ENCODE assay signal across 7 mouse cellular contexts in the genomic region with DNA sequence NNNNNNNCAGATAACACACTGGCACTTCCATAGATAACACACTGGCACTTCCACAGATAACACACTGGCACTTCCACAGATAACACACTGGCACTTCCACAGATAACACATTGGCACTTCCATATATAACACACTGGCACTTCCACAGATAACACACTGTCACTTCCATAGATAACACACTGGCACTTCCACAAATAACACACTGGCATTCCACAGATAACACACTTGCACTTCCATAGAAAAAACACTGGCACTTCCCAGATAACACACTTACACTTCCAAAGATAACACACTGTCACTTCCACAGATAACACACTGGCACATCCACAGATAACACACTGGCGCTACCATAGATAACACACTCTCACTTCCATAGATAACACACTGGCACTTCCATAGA.
DNase-seq lines count a peak whose midpoint lies in the region; ATAC-seq and TF ChIP-seq lines count a peak whose summit lies in the region.
"Not testable (repeated sequence)": the region's sequence is repeated elsewhere in the genome, so short reads cannot be mapped to it uniquely, and the experiment has no call there.

No protein-coding gene starts in this region.

- not testable (repeated sequence) for H3K9ac ChIP-seq in MEL (ENCODE audit: control insufficient read depth, low read depth, low read length, poor library complexity, severe bottlenecking); forebrain, embryonic 14.5 days (ENCODE audit: low read length); hindbrain, postnatal 0 days (replicated peaks; ENCODE audit: low read length); limb, embryonic 11.5 days (ENCODE audit: low read length); lung, postnatal 0 days (replicated peaks; ENCODE audit: low read depth)

- H3K27ac ChIP-seq in MEL (ENCODE audit: control insufficient read depth, low read depth, low read length); forebrain, embryonic 14.5 days (ENCODE audit: low read depth, low read length); hindbrain, postnatal 0 days; limb, embryonic 11.5 days (replicated peaks; ENCODE audit: low read depth, low read length); lung, postnatal 0 days (ENCODE audit: low read length): not testable (repeated sequence)

- not testable (repeated sequence) for H3K36me3 ChIP-seq in MEL (ENCODE audit: control insufficient read depth in 1 of 2, insufficient read depth in 2 of 2, low read length in 2 of 2); forebrain, embryonic 14.5 days (ENCODE audit: control insufficient read depth, insufficient read depth, low read length); hindbrain, postnatal 0 days (ENCODE audit: insufficient read depth, low read length); limb, embryonic 11.5 days (ENCODE audit: control insufficient read depth, insufficient read depth, low read length); lung, postnatal 0 days (ENCODE audit: insufficient read depth, low read length); splenic B cell, adult 2 months (ENCODE audit: control insufficient read depth, insufficient read depth, low read length, poor library complexity, severe bottlenecking)

- H3K9me3 ChIP-seq in MEL (replicated peaks; ENCODE audit: insufficient read depth, low read length); forebrain, embryonic 14.5 days (replicated peaks; ENCODE audit: control insufficient read depth, low read length); hindbrain, postnatal 0 days (ENCODE audit: low read length); limb, embryonic 11.5 days (ENCODE audit: control insufficient read depth, low read length); lung, postnatal 0 days (ENCODE audit: low read length): not testable (repeated sequence)

- not testable (repeated sequence) for H3K79me2 ChIP-seq in MEL (ENCODE audit: control insufficient read depth, insufficient read depth, low read length, poor library complexity)

- TF ChIP-seq CTCF in MEL (IDR thresholded peaks at IDR 0.05 in 2 of 3, conservative IDR thresholded peaks at IDR 0.05 in 1 of 3; ENCODE audit: control insufficient read depth in 1 of 3, insufficient read depth in 1 of 3, low read depth in 2 of 3, low read length in 3 of 3, poor library complexity in 1 of 3, severe bottlenecking in 1 of 3); hindbrain, postnatal 0 days (IDR thresholded peaks at IDR 0.05; ENCODE audit: low read depth); lung, postnatal 0 days (IDR thresholded peaks at IDR 0.05): not testable (repeated sequence)

- not testable (repeated sequence) for H3K27me3 ChIP-seq in MEL (ENCODE audit: control insufficient read depth in 1 of 2, insufficient read depth in 2 of 2, low read length in 2 of 2); forebrain, embryonic 14.5 days (replicated peaks; ENCODE audit: control insufficient read depth, insufficient read depth, low read length); hindbrain, postnatal 0 days (ENCODE audit: insufficient read depth, low read length); limb, embryonic 11.5 days (ENCODE audit: control insufficient read depth, insufficient read depth, low read length); lung, postnatal 0 days (replicated peaks; ENCODE audit: insufficient read depth, low read length); splenic B cell, adult 2 months (ENCODE audit: control insufficient read depth, insufficient read depth, low read length, poor library complexity, severe bottlenecking)

- TF ChIP-seq EP300 in MEL (IDR thresholded peaks at IDR 0.05; ENCODE audit: low read depth in 1 of 2, low read length in 2 of 2); lung, postnatal 0 days (IDR thresholded peaks at IDR 0.05): not testable (repeated sequence)

- TF ChIP-seq POLR2A in MEL (IDR thresholded peaks at IDR 0.05; ENCODE audit: control insufficient read depth in 1 of 2, insufficient read depth in 1 of 2, low read depth in 1 of 2, low read length in 2 of 2, poor library complexity in 1 of 2), result not testable (repeated sequence)

- not testable (repeated sequence) for H3K4me3 ChIP-seq in MEL (ENCODE audit: control insufficient read depth in 1 of 2, insufficient read depth in 1 of 2, low read depth in 2 of 2, low read length in 2 of 2); forebrain, embryonic 14.5 days (ENCODE audit: low read depth, low read length); hindbrain, postnatal 0 days (ENCODE audit: low read length); limb, embryonic 11.5 days (ENCODE audit: low read depth, low read length); lung, postnatal 0 days (ENCODE audit: low read depth, low read length)

- H3K4me1 ChIP-seq in MEL (ENCODE audit: control insufficient read depth in 1 of 2, insufficient read depth in 2 of 2, low read length in 2 of 2); limb, embryonic 11.5 days (ENCODE audit: control insufficient read depth, insufficient read depth, low read length); lung, postnatal 0 days (ENCODE audit: insufficient read depth, low read depth, low read length): not testable (repeated sequence)
- H3K4me1 ChIP-seq in forebrain, embryonic 14.5 days (ENCODE audit: control insufficient read depth, insufficient read depth, low read length), result peaks cover 29% of the 10 kb centered on the region
- H3K4me1 ChIP-seq in hindbrain, postnatal 0 days (ENCODE audit: insufficient read depth, low read length), result peaks cover 21% of the 10 kb centered on the region; the same call in 1 of the 2 replicates

- WGBS in forebrain, embryonic 14.5 days, result 63% methylated on average over 1 of the region's 1 CpGs
- WGBS in hindbrain, postnatal 0 days, result 65% methylated on average over 1 of the region's 1 CpGs
- 71% methylated on average over 1 of the region's 1 CpGs for WGBS in limb, embryonic 11.5 days
- WGBS in lung, postnatal 0 days, result 62% methylated on average over 1 of the region's 1 CpGs

- not testable (repeated sequence) for TF ChIP-seq RAD21 in MEL (IDR thresholded peaks at IDR 0.05; ENCODE audit: low read depth, low read length)

- DNase-seq in CD4-positive helper T cell, adult 2 months (ENCODE audit: low read depth, low spot score), result peak; percentile 29
- DNase-seq in MEL (ENCODE audit: low read depth, low spot score), result peak; percentile 3
- peak; percentile 47 for DNase-seq in forebrain, embryonic 14.5 days (ENCODE audit: low spot score)
- DNase-seq in hindbrain, postnatal 0 days (ENCODE audit: low spot score), result peak; percentile 35
- DNase-seq in limb, embryonic 11.5 days (ENCODE audit: low spot score), result peak; percentile 54
- peak; percentile 46 for DNase-seq in lung, postnatal 0 days (ENCODE audit: low spot score)
- DNase-seq in splenic B cell, adult 2 months (ENCODE audit: low read depth, low spot score), result peak; percentile 38

- not testable (repeated sequence) for H3K4me2 ChIP-seq in forebrain, embryonic 14.5 days (ENCODE audit: low read length); hindbrain, postnatal 0 days (ENCODE audit: low read depth, low read length); limb, embryonic 11.5 days (ENCODE audit: low read depth, severe bottlenecking); lung, postnatal 0 days (replicated peaks; ENCODE audit: low read depth, low read length)

- not testable (repeated sequence) for ATAC-seq in forebrain, embryonic 14.5 days; hindbrain, postnatal 0 days; limb, embryonic 11.5 days (ENCODE audit: insufficient number of reproducible peaks, low FRiP score, low TSS enrichment, low read depth); lung, postnatal 0 days

Comparison
In these comparisons a context has a peak if more than half of its experiments do, and no peak if none do; other contexts are left out.
1. DNase-seq: peak in every context shown above with its lines; median percentile 54 in limb, embryonic 11.5 days; 47 in forebrain, embryonic 14.5 days; 46 in lung, postnatal 0 days; 38 in splenic B cell, adult 2 months; 35 in hindbrain, postnatal 0 days; 29 in CD4-positive helper T cell, adult 2 months; 3 in MEL.